Mouse (Mus musculus): ENCODE measurements around the gene Ggnbp2.

- TF ChIP-seq CTCF (IDR thresholded peaks at IDR 0.05; ENCODE audit: insufficient read depth, low read depth, low read length) (peak; percentile 63; the same call in 1 of the 2 replicates), POLR2A (IDR thresholded peaks at IDR 0.05; ENCODE audit: insufficient read depth, low read depth, low read length) (peak; percentile 15; the same call in 1 of the 2 replicates)
Observed at GRCm38 (mm10) chr11:84818961-84819692, 51.5 kb downstream of the Ggnbp2 start, which contains the start of gene Mrm1.

Data from olfactory bulb, adult 2 months (tissue).